Mouse (Mus musculus) thymus, postnatal 0 days (tissue): ENCODE data around the gene BC048507. TPM values are rescaled to one million over a fixed set of nuclear protein-coding genes. Genes with fewer than 3 reads are reported as not detected.

Experiments used
- polyA plus RNA-seq: library from polyadenylated mRNA; unstranded; fragments of >200 nt; fragmentation: Nextera tagmentation; extraction: Ambion mirVana; gene quantifications from 2 replicates; pipeline ENCODE4 v1.2.1, GENCODE M21; 2015

BC048507 gene
- polyA plus RNA-seq, 1 experiment from 2014 or later, result not detected

Other genes with a start within 250 kb of the BC048507 start
- not detected in 2 replicates for gene Gm49345, start 225.6 kb upstream of the BC048507 start, polyA plus RNA-seq
- 3.2 and 3.9 TPM in 2 replicates for gene Zfp729a, start 225.5 kb upstream of the BC048507 start, polyA plus RNA-seq
- gene Zfp738, start 176.3 kb upstream of the BC048507 start, polyA plus RNA-seq, result 7.8 and 9.0 TPM in 2 replicates
- gene Zfp65, start 134.2 kb upstream of the BC048507 start, polyA plus RNA-seq, result 3.7 and 3.8 TPM in 2 replicates
- 7.8 and 8.5 TPM in 2 replicates for gene Zfp85, start 108.1 kb upstream of the BC048507 start, polyA plus RNA-seq
- gene Zfp493, start 83.6 kb upstream of the BC048507 start, polyA plus RNA-seq, result 1.1 and 1.6 TPM in 2 replicates
- 6.8 and 7.9 TPM in 2 replicates for gene Zfp273, start 49.6 kb upstream of the BC048507 start, polyA plus RNA-seq
- gene Gm10037, start 32.2 kb upstream of the BC048507 start, polyA plus RNA-seq, result 1.6 TPM in 2 replicates